Mouse (Mus musculus): ENCODE data around the gene Aasdhppt.

GRCm38 (mm10) chr9:4283850-4284249 lies 25.4 kb downstream of the Aasdhppt start:
- no peak for TF ChIP-seq GATA1 (IDR thresholded peaks at IDR 0.05; ENCODE audit: low read length)
- no peak for TF ChIP-seq TAL1 (IDR thresholded peaks at IDR 0.05; ENCODE audit: low read length)
